Mouse (Mus musculus) spleen, adult 2 months (tissue): Measurements from ENCODE around the gene Nnmt.

Experiments
- CTCF ChIP-seq: fragments of 200-500 bp; IDR thresholded peaks from 2 replicates; pipeline ENCODE4 v1.5.1; 2011; ENCODE audit warnings: mild to moderate bottlenecking, inconsistent platforms; ENCODE audit not compliant: insufficient read depth, insufficient read length, insufficient replicate concordance; ENCODE audit errors: extremely low read depth
- POLR2A ChIP-seq: fragments of 200-500 bp; IDR thresholded peaks from 2 replicates; pipeline ENCODE4 v1.6.1; 2011; ENCODE audit warnings: low read depth, low read length, inconsistent platforms

DNA sequence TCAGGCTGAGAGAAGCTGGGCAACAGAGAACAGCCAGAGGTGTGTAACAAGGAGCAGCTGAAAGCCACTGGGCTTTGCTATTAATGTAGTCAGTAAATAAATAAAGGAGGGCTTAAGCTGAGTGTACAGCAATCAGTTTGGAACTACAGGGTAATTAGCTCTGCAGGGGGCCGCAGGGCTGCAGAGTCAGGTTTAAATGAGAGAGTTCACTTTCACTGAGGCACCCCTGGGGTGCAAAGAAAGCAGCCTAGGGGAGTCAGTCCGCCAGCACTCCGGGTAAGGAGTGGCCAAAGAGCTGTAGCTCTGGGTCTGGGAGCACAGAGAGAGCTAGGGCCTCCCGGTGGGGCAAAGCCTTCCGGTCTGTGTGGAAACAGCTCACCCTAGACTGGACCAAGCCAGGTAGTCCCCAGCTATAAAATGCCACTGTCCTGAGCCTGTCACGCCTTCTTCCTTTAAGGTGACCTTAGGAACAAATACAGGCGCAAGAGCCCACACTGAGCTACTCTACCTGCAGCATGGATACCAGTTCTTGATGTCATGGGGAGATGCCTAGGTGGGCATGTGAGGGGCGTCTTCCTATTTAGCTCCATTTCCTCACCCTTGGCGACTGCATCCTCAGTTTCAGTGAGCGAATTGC is 42.8 kb upstream of the Nnmt start:
- TF ChIP-seq POLR2A, result no peak
- TF ChIP-seq CTCF, result no peak
